Mouse (Mus musculus) lung, adult 2 months (tissue): ENCODE data around the gene Phf2.

Experiments
- CTCF ChIP-seq: fragments of 200-500 bp; IDR thresholded peaks from 2 replicates; pipeline ENCODE4 v1.5.1; 2011; ENCODE audit warnings: mild to moderate bottlenecking, low read length, control low read depth; ENCODE audit not compliant: insufficient read depth
- POLR2A ChIP-seq: fragments of 200-500 bp; IDR thresholded peaks from 2 replicates; pipeline ENCODE4 v1.6.1; 2011; ENCODE audit warnings: low read depth, mild to moderate bottlenecking, control low read depth, low read length, borderline replicate concordance; ENCODE audit errors: extremely low read depth

DNA sequence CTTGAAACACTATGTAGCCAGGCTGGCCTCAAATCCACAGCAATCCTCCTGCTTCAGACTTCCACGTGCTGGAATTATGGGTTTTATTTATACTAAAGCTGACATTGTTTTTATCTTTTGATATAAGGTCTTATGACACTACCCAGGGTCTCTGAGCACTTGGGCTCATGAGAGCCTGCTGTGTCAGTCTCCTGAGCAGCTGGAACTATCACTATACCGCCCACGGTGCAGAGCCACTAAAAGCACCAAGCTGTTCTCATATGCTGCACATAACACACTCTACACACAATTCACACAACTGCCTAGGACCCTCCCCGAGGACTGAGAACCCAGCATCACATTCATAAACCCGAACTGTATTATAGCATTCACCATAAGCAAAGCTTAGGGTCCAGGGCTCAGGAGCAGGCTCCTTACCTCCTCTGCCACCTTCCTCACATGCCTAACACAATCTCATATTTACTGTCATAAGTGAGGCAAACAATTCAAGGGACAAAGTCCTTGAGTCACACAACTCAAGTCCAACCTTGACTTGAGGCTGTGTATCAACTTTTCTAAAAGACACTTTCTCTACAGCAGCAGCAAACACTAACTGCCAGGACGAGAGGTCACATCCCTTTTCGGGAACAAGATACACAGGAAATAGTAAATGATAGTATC is 49.0 kb upstream of the Phf2 start:
- TF ChIP-seq POLR2A (no peak), CTCF (no peak)
